In the genomic region with DNA sequence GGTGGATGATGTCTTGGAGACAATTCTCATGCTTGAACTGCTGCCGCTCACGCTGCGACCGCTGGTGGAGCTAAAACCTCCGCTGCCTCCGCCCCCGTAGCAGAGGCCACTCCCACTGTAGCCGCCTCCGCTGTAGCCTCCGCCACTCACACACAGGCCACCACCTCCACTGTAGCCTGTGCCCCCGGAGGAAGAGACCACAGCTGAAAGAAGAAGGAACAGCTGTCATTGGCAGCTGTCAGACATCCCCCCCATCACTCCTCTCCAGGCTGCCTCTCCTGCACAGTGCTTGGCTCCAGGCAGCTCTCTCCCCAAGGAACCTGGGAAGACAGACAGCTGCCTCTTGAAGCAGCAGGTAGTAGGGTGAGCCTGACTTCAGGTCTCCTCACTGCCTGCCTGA, we compare ENCODE assay signal across 8 mouse cellular contexts. TPM values are rescaled to one million over a fixed set of nuclear protein-coding genes. Genes with fewer than 3 reads are reported as not detected.
DNase-seq lines count a peak whose midpoint lies in the region; ATAC-seq and TF ChIP-seq lines count a peak whose summit lies in the region.

No protein-coding gene starts in this region.

- TF ChIP-seq CTCF in left cerebral cortex, adult 2 months (IDR thresholded peaks at IDR 0.05): no peak; the same call in 1 of the 2 replicates

- H3K9me3 ChIP-seq in embryonic facial prominence, embryonic 10.5 days: no peaks in the 10 kb centered on the region
- H3K9me3 ChIP-seq in limb, embryonic 11.5 days (ENCODE audit: control insufficient read depth, low read length): no peaks in the 10 kb centered on the region

- intact Hi-C loops in left cerebral cortex, adult 2 months (cut with DNase I): no loop called here

- WGBS in embryonic facial prominence, embryonic 10.5 days: under 1% methylated on average over 11 of the region's 11 CpGs
- 0% methylated on average over 11 of the region's 11 CpGs for WGBS in limb, embryonic 11.5 days

- H3K9ac ChIP-seq in limb, embryonic 11.5 days (ENCODE audit: low read length): no peak overlapping the region

- H3K4me3 ChIP-seq in left cerebral cortex, adult 2 months: no peak overlapping the region
- H3K4me3 ChIP-seq in embryonic facial prominence, embryonic 10.5 days: peak overlapping the region; percentile 41
- no peak overlapping the region for H3K4me3 ChIP-seq in limb, embryonic 11.5 days (ENCODE audit: low read depth, low read length)

- H3K27ac ChIP-seq in left cerebral cortex, adult 2 months: no peak overlapping the region
- H3K27ac ChIP-seq in embryonic facial prominence, embryonic 10.5 days (replicated peaks): 0 out of 2 replicates have a peak overlapping the region, but pooled peaks have one; percentile 14
- H3K27ac ChIP-seq in limb, embryonic 11.5 days (replicated peaks; ENCODE audit: low read depth, low read length): no peak overlapping the region

- ATAC-seq in limb, embryonic 11.5 days (ENCODE audit: insufficient number of reproducible peaks, low FRiP score, low TSS enrichment, low read depth): peak; percentile 39; the same call in 1 of the 2 replicates
- no peak for ATAC-seq in activated CD4-positive, CD25-positive, alpha-beta regulatory T cell, adult 4 months

- H3K4me2 ChIP-seq in limb, embryonic 11.5 days (ENCODE audit: low read depth, severe bottlenecking): no peak overlapping the region

- no peaks in the 10 kb centered on the region for H3K36me3 ChIP-seq in embryonic facial prominence, embryonic 10.5 days (replicated peaks)
- H3K36me3 ChIP-seq in limb, embryonic 11.5 days (ENCODE audit: control insufficient read depth, insufficient read depth, low read length): no peaks in the 10 kb centered on the region

- H3K27me3 ChIP-seq in embryonic facial prominence, embryonic 10.5 days (replicated peaks; ENCODE audit: low read depth, poor library complexity, severe bottlenecking): peaks cover 52% of the 10 kb centered on the region
- no peaks in the 10 kb centered on the region for H3K27me3 ChIP-seq in limb, embryonic 11.5 days (ENCODE audit: control insufficient read depth, insufficient read depth, low read length)

- DNase-seq in left cerebral cortex, adult 2 months (ENCODE audit: extremely low spot score in 1 of 2, low spot score in 2 of 2): peak; percentile 16 to 25
- DNase-seq in left cerebral cortex, adult 8-10 months (ENCODE audit: low spot score in 2 of 2): no peak
- peak; percentile 65 for DNase-seq in embryonic facial prominence, embryonic 10.5 days (ENCODE audit: low spot score)
- DNase-seq in heart, postnatal 4 days: peak; percentile 48
- peak; percentile 67 for DNase-seq in limb, embryonic 11.5 days (ENCODE audit: low spot score)
- peak; percentile 45 for DNase-seq in neural tube, embryonic 10.5 days (ENCODE audit: extremely low spot score, low spot score)
- no peak for DNase-seq in MN1 (ENCODE audit: low spot score)

- peaks cover 21% of the 10 kb centered on the region for H3K4me1 ChIP-seq in embryonic facial prominence, embryonic 10.5 days
- peaks cover 5% of the 10 kb centered on the region; the same call in 1 of the 2 replicates for H3K4me1 ChIP-seq in limb, embryonic 11.5 days (ENCODE audit: control insufficient read depth, insufficient read depth, low read length)

RNA-seq across cellular contexts. Expression of a gene that starts 2.7 kb away (rescaled TPM):
- total RNA-seq in left cerebral cortex, adult 2 months (2021): not detected
- not detected for total RNA-seq in left cerebral cortex, adult 8-10 months (2022)
- not detected in 2 replicates for polyA plus RNA-seq in embryonic facial prominence, embryonic 10.5 days (2016; fragmentation: Nextera tagmentation; extraction: Ambion mirVana)
- not detected for total RNA-seq in heart, postnatal 4 days (2021)
- 0.14 TPM in 1 of 2 replicates, not detected in the other for polyA plus RNA-seq in limb, embryonic 11.5 days (2014; fragmentation: Nextera tagmentation; extraction: Ambion mirVana)
- not detected for polyA plus RNA-seq in activated CD4-positive, CD25-positive, alpha-beta regulatory T cell, adult 4 months (2017; shearing (Covaris generic))

RNA-seq across cellular contexts. Expression of a gene that starts 9.6 kb away (rescaled TPM):
- total RNA-seq in left cerebral cortex, adult 2 months (2021): not detected
- not detected for total RNA-seq in left cerebral cortex, adult 8-10 months (2022)
- polyA plus RNA-seq in embryonic facial prominence, embryonic 10.5 days (2016; fragmentation: Nextera tagmentation; extraction: Ambion mirVana): 0.24 and 0.50 TPM in 2 replicates
- under 1 TPM in 1 of 2 experiments, not detected in 1; 0.10 TPM for total RNA-seq in heart, postnatal 4 days (2021)
- polyA plus RNA-seq in limb, embryonic 11.5 days (2014; fragmentation: Nextera tagmentation; extraction: Ambion mirVana): not detected in 2 replicates
- not detected for polyA plus RNA-seq in activated CD4-positive, CD25-positive, alpha-beta regulatory T cell, adult 4 months (2017; shearing (Covaris generic))

RNA-seq across cellular contexts. Expression of a gene that starts 20.5 kb away (rescaled TPM):
- not detected for total RNA-seq in left cerebral cortex, adult 2 months (2021)
- total RNA-seq in left cerebral cortex, adult 8-10 months (2022): not detected
- polyA plus RNA-seq in embryonic facial prominence, embryonic 10.5 days (2016; fragmentation: Nextera tagmentation; extraction: Ambion mirVana): 0.09 TPM in 2 replicates
- not detected for total RNA-seq in heart, postnatal 4 days (2021)
- polyA plus RNA-seq in limb, embryonic 11.5 days (2014; fragmentation: Nextera tagmentation; extraction: Ambion mirVana): not detected in 2 replicates
- under 1 TPM in 1 of 2 experiments, not detected in 1; 0.17 TPM for polyA plus RNA-seq in activated CD4-positive, CD25-positive, alpha-beta regulatory T cell, adult 4 months (2017; shearing (Covaris generic))

RNA-seq across cellular contexts. Expression of a gene that starts 20.5 kb away (rescaled TPM):
- total RNA-seq in left cerebral cortex, adult 2 months (2021): not detected
- not detected for total RNA-seq in left cerebral cortex, adult 8-10 months (2022)
- polyA plus RNA-seq in embryonic facial prominence, embryonic 10.5 days (2016; fragmentation: Nextera tagmentation; extraction: Ambion mirVana): not detected in 2 replicates
- not detected for total RNA-seq in heart, postnatal 4 days (2021)
- polyA plus RNA-seq in limb, embryonic 11.5 days (2014; fragmentation: Nextera tagmentation; extraction: Ambion mirVana): not detected in 2 replicates
- not detected for polyA plus RNA-seq in activated CD4-positive, CD25-positive, alpha-beta regulatory T cell, adult 4 months (2017; shearing (Covaris generic))

RNA-seq across cellular contexts. Expression of a gene that starts 36.1 kb away (rescaled TPM):
- total RNA-seq in left cerebral cortex, adult 2 months (2021): not detected
- not detected for total RNA-seq in left cerebral cortex, adult 8-10 months (2022)
- polyA plus RNA-seq in embryonic facial prominence, embryonic 10.5 days (2016; fragmentation: Nextera tagmentation; extraction: Ambion mirVana): not detected in 2 replicates
- not detected for total RNA-seq in heart, postnatal 4 days (2021)
- polyA plus RNA-seq in limb, embryonic 11.5 days (2014; fragmentation: Nextera tagmentation; extraction: Ambion mirVana): not detected in 2 replicates
- polyA plus RNA-seq in activated CD4-positive, CD25-positive, alpha-beta regulatory T cell, adult 4 months (2017; shearing (Covaris generic)): not detected

Comparison
In these comparisons a context has a peak if more than half of its experiments do, and no peak if none do; other contexts are left out.
1. DNase-seq: peak in left cerebral cortex, adult 2 months (2 of 2), embryonic facial prominence, embryonic 10.5 days (single experiment), heart, postnatal 4 days (single experiment), limb, embryonic 11.5 days (single experiment) and neural tube, embryonic 10.5 days (single experiment); none in left cerebral cortex, adult 8-10 months (0 of 2) and MN1 (single experiment).